Mouse (Mus musculus) lung, embryonic 14.5 days (tissue): Measurements from ENCODE around the gene Atp9a. TPM values are rescaled to one million over a fixed set of nuclear protein-coding genes. Genes with fewer than 3 reads are reported as not detected.
A peak's percentile ranks its signal among the peaks of the same experiment; 100 is the strongest.

Source experiments
- ATAC-seq: fragments of 200-750 bp; cut with Nextera tagmentation; 2 replicates; pipeline ENCODE4 v1.8.0; 2017; ENCODE audit warnings: mild to moderate bottlenecking, moderate TSS enrichment, moderate library complexity; ENCODE audit not compliant: insufficient read depth
- DNase-seq: peaks from one replicate; pipeline ENCODE4 v3.0.0-alpha.2; 2015
- H3K27ac ChIP-seq: fragments of 300-500 bp; sonication (generic); 2 replicates; pipeline ENCODE4 v1.5.1; 2014; ENCODE audit warnings: low read depth, mild to moderate bottlenecking, moderate library complexity
- H3K27me3 ChIP-seq: fragments of 300-500 bp; sonication (generic); 2 replicates; pipeline ENCODE4 v1.6.1; 2014; ENCODE audit warnings: low read length, control low read depth; ENCODE audit not compliant: insufficient read depth
- H3K36me3 ChIP-seq: fragments of 300-500 bp; sonication (generic); 2 replicates; pipeline ENCODE4 v1.6.1; 2014; ENCODE audit warnings: control low read depth; ENCODE audit not compliant: insufficient read depth
- H3K4me1 ChIP-seq: fragments of 300-500 bp; sonication (generic); 2 replicates; pipeline ENCODE4 v1.6.1; 2014; ENCODE audit warnings: antibody characterized with exemption, control low read depth; ENCODE audit not compliant: insufficient read depth
- H3K4me2 ChIP-seq: fragments of 300-500 bp; sonication (generic); 2 replicates; pipeline ENCODE4 v1.6.1; 2014; ENCODE audit warnings: mild to moderate bottlenecking
- H3K4me3 ChIP-seq: fragments of 300-500 bp; sonication (generic); 2 replicates; pipeline ENCODE4 v1.5.1; 2014; ENCODE audit warnings: low read depth, low read length
- H3K9ac ChIP-seq: fragments of 300-500 bp; sonication (generic); 2 replicates; pipeline ENCODE4 v1.6.1; 2014
- H3K9me3 ChIP-seq: fragments of 300-500 bp; sonication (generic); 2 replicates; pipeline ENCODE4 v1.6.1; 2016; ENCODE audit warnings: low read depth, low read length, control low read depth
- CTCF ChIP-seq: IDR thresholded peaks from 2 replicates; pipeline ENCODE4 v1.5.1; 2016; ENCODE audit warnings: antibody characterized with exemption, low read depth
- WGBS: fragments of 180-500 bp; shearing (Covaris S2); extraction: QIAGEN DNeasy Blood & Tissue Kit; methylation state at CpG from one replicate; pipeline ENCODE4 v1.1.7; 2014; 5-methylcytosine and 5-hydroxymethylcytosine counted together
- polyA plus RNA-seq: library from polyadenylated mRNA; unstranded; fragments of >200 nt; fragmentation: Nextera tagmentation; extraction: Ambion mirVana; gene quantifications from 2 replicates; pipeline ENCODE4 v1.2.1, GENCODE M21; 2014

Gene Atp9a
- polyA plus RNA-seq, 1 experiment from 2014 or later = 9.6 TPM

- 100% methylated on average over 1 of the region's 1 CpGs for WGBS
- Histone ChIP-seq H3K27ac (no peak overlapping the region), H3K9me3 (no peaks in the 10 kb centered on the region; the same call in 1 of the 2 replicates), H3K27me3 (no peaks in the 10 kb centered on the region), H3K4me3 (no peak overlapping the region), H3K9ac (no peak overlapping the region), H3K36me3 (no peaks in the 10 kb centered on the region), H3K4me1 (no peaks in the 10 kb centered on the region), H3K4me2 (no peak overlapping the region)
- ATAC-seq (no peak), DNase-seq (no peak)
- TF ChIP-seq CTCF = peak; percentile 24; the same call in 1 of the 2 replicates
These were observed 3.4 kb downstream of the Atp9a start for GRCm38 (mm10) chr2:168738854-168739253.

GRCm38 (mm10) chr2:168737878-168738277 lies 4.3 kb downstream of the Atp9a start:
- Histone ChIP-seq H3K9ac (no peak overlapping the region), H3K27ac (no peak overlapping the region), H3K9me3 (no peaks in the 10 kb centered on the region; the same call in 1 of the 2 replicates), H3K4me1 (no peaks in the 10 kb centered on the region), H3K27me3 (no peaks in the 10 kb centered on the region), H3K36me3 (no peaks in the 10 kb centered on the region), H3K4me3 (no peak overlapping the region), H3K4me2 (no peak overlapping the region)
- no peak for DNase-seq
- TF ChIP-seq CTCF = no peak
- ATAC-seq = no peak
- 64% methylated on average over 10 of the region's 10 CpGs for WGBS

- 33% methylated on average over 11 of the region's 11 CpGs for WGBS
- H3K9me3 ChIP-seq = no peaks in the 10 kb centered on the region
- no peak overlapping the region for H3K4me2 ChIP-seq
- ATAC-seq (no peak), DNase-seq (peak; percentile 49)
- no peak overlapping the region for H3K9ac ChIP-seq
- no peak overlapping the region for H3K27ac ChIP-seq
- no peak overlapping the region for H3K4me3 ChIP-seq
- H3K4me1 ChIP-seq = no peaks in the 10 kb centered on the region
- H3K36me3 ChIP-seq = no peaks in the 10 kb centered on the region
- H3K27me3 ChIP-seq = no peaks in the 10 kb centered on the region
- no peak for TF ChIP-seq CTCF
These were observed 8.2 kb downstream of the Atp9a start for GRCm38 (mm10) chr2:168734023-168734422.

GRCm38 (mm10) chr2:168731258-168731657 lies 11.0 kb downstream of the Atp9a start:
- 81% methylated on average over 8 of the region's 8 CpGs for WGBS
- Histone ChIP-seq H3K36me3 (no peaks in the 10 kb centered on the region), H3K4me1 (no peaks in the 10 kb centered on the region), H3K9ac (no peak overlapping the region), H3K4me2 (no peak overlapping the region), H3K9me3 (no peaks in the 10 kb centered on the region), H3K27ac (no peak overlapping the region), H3K4me3 (no peak overlapping the region), H3K27me3 (no peaks in the 10 kb centered on the region)
- DNase-seq = no peak
- no peak for TF ChIP-seq CTCF
- no peak for ATAC-seq

GRCm38 (mm10) chr2:168729736-168730135 lies 12.5 kb downstream of the Atp9a start:
- no peak for ATAC-seq
- Histone ChIP-seq H3K4me2 (no peak overlapping the region), H3K27me3 (no peaks in the 10 kb centered on the region), H3K27ac (no peak overlapping the region), H3K9ac (no peak overlapping the region), H3K36me3 (no peaks in the 10 kb centered on the region), H3K4me3 (no peak overlapping the region), H3K4me1 (no peaks in the 10 kb centered on the region), H3K9me3 (no peaks in the 10 kb centered on the region)
- no peak for DNase-seq
- 75% methylated on average over 12 of the region's 12 CpGs for WGBS
- TF ChIP-seq CTCF = no peak

GRCm38 (mm10) chr2:168728045-168728444 lies 14.2 kb downstream of the Atp9a start:
- H3K36me3 ChIP-seq = no peaks in the 10 kb centered on the region
- H3K9me3 ChIP-seq = no peaks in the 10 kb centered on the region
- 56% methylated on average over 12 of the region's 12 CpGs for WGBS
- no peak overlapping the region for H3K9ac ChIP-seq
- H3K27ac ChIP-seq = no peak overlapping the region
- H3K4me1 ChIP-seq = no peaks in the 10 kb centered on the region
- no peaks in the 10 kb centered on the region for H3K27me3 ChIP-seq
- DNase-seq (no peak), ATAC-seq (no peak)
- no peak overlapping the region for H3K4me2 ChIP-seq
- no peak for TF ChIP-seq CTCF
- no peak overlapping the region for H3K4me3 ChIP-seq

- DNase-seq (peak; percentile 64), ATAC-seq (peak; percentile 82; the same call in 1 of the 2 replicates)
- no peak overlapping the region for H3K9ac ChIP-seq
- no peaks in the 10 kb centered on the region for H3K36me3 ChIP-seq
- H3K4me3 ChIP-seq = no peak overlapping the region
- H3K9me3 ChIP-seq = no peaks in the 10 kb centered on the region
- H3K27ac ChIP-seq = no peak overlapping the region
- no peak for TF ChIP-seq CTCF
- 20% methylated on average over 6 of the region's 6 CpGs for WGBS
- no peaks in the 10 kb centered on the region for H3K4me1 ChIP-seq
- H3K27me3 ChIP-seq = no peaks in the 10 kb centered on the region
- H3K4me2 ChIP-seq = no peak overlapping the region
These were observed 16.2 kb downstream of the Atp9a start for GRCm38 (mm10) chr2:168726007-168726406.

GRCm38 (mm10) chr2:168721313-168721712 lies 20.9 kb downstream of the Atp9a start:
- no peak for ATAC-seq
- no peak for TF ChIP-seq CTCF
- 71% methylated on average over 14 of the region's 14 CpGs for WGBS

More at GRCm38 (mm10) chr2:168721313-168721712, 20.9 kb downstream of the Atp9a start:
- Histone ChIP-seq H3K4me2 (no peak overlapping the region), H3K27me3 (no peaks in the 10 kb centered on the region), H3K9ac (no peak overlapping the region), H3K4me3 (no peak overlapping the region), H3K36me3 (no peaks in the 10 kb centered on the region), H3K27ac (no peak overlapping the region), H3K9me3 (no peaks in the 10 kb centered on the region), H3K4me1 (no peaks in the 10 kb centered on the region)
- no peak for DNase-seq
